Mouse (Mus musculus) neural tube, embryonic 13.5 days (tissue): Measurements from ENCODE around the gene Gm2000. TPM values are rescaled to one million over a fixed set of nuclear protein-coding genes. Genes with fewer than 3 reads are reported as not detected.

Source experiments
- ATAC-seq: fragments of 200-750 bp; cut with Nextera tagmentation; 2 replicates; pipeline ENCODE4 v1.8.0; 2017; ENCODE audit warnings: low read depth, mild to moderate bottlenecking, moderate TSS enrichment, moderate library complexity
- H3K27ac ChIP-seq: fragments of 300-500 bp; sonication (generic); replicated peaks from 2 replicates; pipeline ENCODE4 v1.5.1; 2015; ENCODE audit warnings: moderate library complexity, mild to moderate bottlenecking, inconsistent platforms
- H3K27me3 ChIP-seq: fragments of 300-500 bp; sonication (generic); 2 replicates; pipeline ENCODE4 v1.6.1; 2015; ENCODE audit warnings: mild to moderate bottlenecking, inconsistent platforms
- H3K36me3 ChIP-seq: fragments of 300-500 bp; sonication (generic); 2 replicates; pipeline ENCODE4 v1.6.1; 2015; ENCODE audit warnings: mild to moderate bottlenecking, inconsistent platforms
- H3K4me1 ChIP-seq: fragments of 300-500 bp; sonication (generic); replicated peaks from 2 replicates; pipeline ENCODE4 v1.6.1; 2015; ENCODE audit warnings: inconsistent platforms
- H3K4me2 ChIP-seq: fragments of 300-500 bp; sonication (generic); 2 replicates; pipeline ENCODE4 v1.6.1; 2015; ENCODE audit warnings: inconsistent platforms, mild to moderate bottlenecking, moderate library complexity
- H3K4me3 ChIP-seq: fragments of 300-500 bp; sonication (generic); 2 replicates; pipeline ENCODE4 v1.5.1; 2015; ENCODE audit warnings: mild to moderate bottlenecking, inconsistent platforms
- H3K9ac ChIP-seq: fragments of 300-500 bp; sonication (generic); 2 replicates; pipeline ENCODE4 v1.6.1; 2015; ENCODE audit warnings: moderate library complexity, mild to moderate bottlenecking, inconsistent platforms
- H3K9me3 ChIP-seq: fragments of 300-500 bp; sonication (generic); 2 replicates; pipeline ENCODE4 v1.6.1; 2016; ENCODE audit warnings: inconsistent platforms
- WGBS: fragments of 180-500 bp; shearing (Covaris S2); methylation state at CpG from one replicate; pipeline ENCODE4 v1.1.7; 2015; 5-methylcytosine and 5-hydroxymethylcytosine counted together
- polyA plus RNA-seq: library from polyadenylated mRNA; unstranded; fragments of >200 nt; fragmentation: Nextera tagmentation; extraction: Ambion mirVana; gene quantifications from 2 replicates; pipeline ENCODE4 v1.2.1, GENCODE M21; 2015

Gene Gm2000
- polyA plus RNA-seq, 1 experiment from 2014 or later = 638 TPM

- Histone ChIP-seq H3K4me3 (no peak overlapping the region), H3K27me3 (no peaks in the 10 kb centered on the region), H3K36me3 (no peaks in the 10 kb centered on the region), H3K9me3 (no peaks in the 10 kb centered on the region), H3K9ac (no peak overlapping the region), H3K4me2 (no peak overlapping the region), H3K27ac (no peak overlapping the region), H3K4me1 (no peaks in the 10 kb centered on the region)
- 56% methylated on average over 2 of the region's 2 CpGs for WGBS
- no peak for ATAC-seq
Measured at GRCm38 (mm10) chr1:156402491-156402890, 36.7 kb downstream of the Gm2000 start.

- ATAC-seq = no peak
- WGBS = 42% methylated on average over 10 of the region's 10 CpGs
- no peaks in the 10 kb centered on the region for H3K36me3 ChIP-seq
Measured at GRCm38 (mm10) chr1:156403251-156403650, 37.4 kb downstream of the Gm2000 start.

GRCm38 (mm10) chr1:156408004-156408403, 42.2 kb downstream of the Gm2000 start:
- H3K9me3 ChIP-seq = no peaks in the 10 kb centered on the region
- no peaks in the 10 kb centered on the region for H3K4me1 ChIP-seq
- no peak for ATAC-seq
- H3K27me3 ChIP-seq = no peaks in the 10 kb centered on the region
- H3K36me3 ChIP-seq = no peaks in the 10 kb centered on the region
- 77% methylated on average over 3 of the region's 3 CpGs for WGBS
- H3K9ac ChIP-seq = no peak overlapping the region
- H3K4me2 ChIP-seq = no peak overlapping the region
- H3K27ac ChIP-seq = no peak overlapping the region
- H3K4me3 ChIP-seq = no peak overlapping the region

More at GRCm38 (mm10) chr1:156403251-156403650, 37.4 kb downstream of the Gm2000 start:
- Histone ChIP-seq H3K27ac (no peak overlapping the region), H3K4me3 (no peak overlapping the region), H3K9ac (no peak overlapping the region), H3K27me3 (no peaks in the 10 kb centered on the region), H3K4me2 (no peak overlapping the region), H3K4me1 (no peaks in the 10 kb centered on the region), H3K9me3 (no peaks in the 10 kb centered on the region)

GRCm38 (mm10) chr1:156408521-156408920, 42.7 kb downstream of the Gm2000 start:
- H3K4me3 ChIP-seq = no peak overlapping the region
- no peaks in the 10 kb centered on the region for H3K4me1 ChIP-seq
- WGBS = 68% methylated on average over 4 of the region's 4 CpGs
- no peak for ATAC-seq
- H3K27me3 ChIP-seq = no peaks in the 10 kb centered on the region
- no peak overlapping the region for H3K27ac ChIP-seq
- no peaks in the 10 kb centered on the region for H3K36me3 ChIP-seq
- H3K9ac ChIP-seq = no peak overlapping the region
- H3K9me3 ChIP-seq = no peaks in the 10 kb centered on the region
- no peak overlapping the region for H3K4me2 ChIP-seq

Other genes with a start within 250 kb of the Gm2000 start
- gene Fam163a, start 161.0 kb upstream of the Gm2000 start, polyA plus RNA-seq = 6.2 and 7.2 TPM in 2 replicates
- 0.40 and 0.65 TPM in 2 replicates for gene Tdrd5, start 62.4 kb upstream of the Gm2000 start, polyA plus RNA-seq
- gene Nphs2, start 55.3 kb upstream of the Gm2000 start, polyA plus RNA-seq = 0.06 TPM in 1 of 2 replicates, not detected in the other
- 0.27 TPM in 1 of 2 replicates, not detected in the other for gene Axdnd1, start 55.1 kb downstream of the Gm2000 start, polyA plus RNA-seq
- gene Soat1, start 108.3 kb downstream of the Gm2000 start, polyA plus RNA-seq = 10.3 and 15.2 TPM in 2 replicates
- gene Gm10031, start 158.0 kb downstream of the Gm2000 start, polyA plus RNA-seq = 0.63 and 0.68 TPM in 2 replicates
- 5.4 and 6.1 TPM in 2 replicates for gene Abl2, start 192.7 kb downstream of the Gm2000 start, polyA plus RNA-seq